Mouse (Mus musculus) lung, adult 18-20 months (tissue): ENCODE results near the gene R3hdm2.

Experiments used
- DNase-seq, 2 experiments: peaks; one replicate each; pipeline ENCODE4 v3.0.0; 2022; ENCODE audit warnings: mixed read lengths in 2 of 2

R3hdm2 gene

GRCm38 (mm10) chr10:127546505-127546904, 166.4 kb downstream of the R3hdm2 start:
- no peak for DNase-seq

- no peak for DNase-seq
Observed at GRCm38 (mm10) chr10:127548236-127548635, 168.1 kb downstream of the R3hdm2 start.
